Mouse (Mus musculus) embryonic facial prominence, embryonic 13.5 days (tissue): ENCODE data around the gene Tmem121. TPM values are rescaled to one million over a fixed set of nuclear protein-coding genes. Genes with fewer than 3 reads are reported as not detected.
A peak's percentile ranks its signal among the peaks of the same experiment; 100 is the strongest.

ENCODE experiments used
- ATAC-seq: fragments of 200-750 bp; cut with Nextera tagmentation; 2 replicates; pipeline ENCODE4 v1.8.0; 2017; ENCODE audit warnings: low read depth; ENCODE audit not compliant: insufficient number of reproducible peaks, insufficient read depth, low FRiP score, low TSS enrichment
- H3K27ac ChIP-seq: fragments of 300-500 bp; sonication (generic); 2 replicates; pipeline ENCODE4 v1.5.1; 2015; ENCODE audit warnings: moderate library complexity, mild to moderate bottlenecking, inconsistent platforms
- H3K27me3 ChIP-seq: fragments of 300-500 bp; sonication (generic); 2 replicates; pipeline ENCODE4 v1.6.1; 2015; ENCODE audit warnings: mild to moderate bottlenecking, inconsistent platforms
- H3K36me3 ChIP-seq: fragments of 300-500 bp; sonication (generic); 2 replicates; pipeline ENCODE4 v1.6.1; 2015; ENCODE audit warnings: mild to moderate bottlenecking, inconsistent platforms
- H3K4me1 ChIP-seq: fragments of 300-500 bp; sonication (generic); 2 replicates; pipeline ENCODE4 v1.6.1; 2015; ENCODE audit warnings: inconsistent platforms
- H3K4me2 ChIP-seq: fragments of 300-500 bp; sonication (generic); 2 replicates; pipeline ENCODE4 v1.6.1; 2015; ENCODE audit warnings: moderate library complexity, mild to moderate bottlenecking, inconsistent platforms
- H3K4me3 ChIP-seq: fragments of 300-500 bp; sonication (generic); 2 replicates; pipeline ENCODE4 v1.5.1; 2015; ENCODE audit warnings: mild to moderate bottlenecking, inconsistent platforms
- H3K9ac ChIP-seq: fragments of 300-500 bp; sonication (generic); 2 replicates; pipeline ENCODE4 v1.6.1; 2015; ENCODE audit warnings: mild to moderate bottlenecking, inconsistent platforms
- H3K9me3 ChIP-seq: fragments of 300-500 bp; sonication (generic); 2 replicates; pipeline ENCODE4 v1.6.1; 2016; ENCODE audit warnings: inconsistent platforms
- WGBS: fragments of 180-500 bp; shearing (Covaris S2); methylation state at CpG from one replicate; pipeline ENCODE4 v1.1.7; 2015; ENCODE audit warnings: mixed read lengths; 5-methylcytosine and 5-hydroxymethylcytosine counted together
- polyA plus RNA-seq: library from polyadenylated mRNA; unstranded; fragments of >200 nt; fragmentation: Nextera tagmentation; extraction: Ambion mirVana; gene quantifications from 2 replicates; pipeline ENCODE4 v1.2.1, GENCODE M21; 2015

Gene Tmem121
- polyA plus RNA-seq, 1 experiment from 2014 or later, result 16.6 TPM

- Histone ChIP-seq H3K27ac (no peak overlapping the region), H3K9ac (no peak overlapping the region), H3K4me3 (no peak overlapping the region), H3K4me1 (no peaks in the 10 kb centered on the region), H3K4me2 (no peak overlapping the region), H3K27me3 (no peaks in the 10 kb centered on the region), H3K9me3 (no peaks in the 10 kb centered on the region), H3K36me3 (no peaks in the 10 kb centered on the region)
- WGBS, result 94% methylated on average over 4 of the region's 4 CpGs
- ATAC-seq, result 0 out of 2 replicates have a peak, but pooled peaks have one; percentile 48
These were observed 15.6 kb downstream of the Tmem121 start for GRCm38 (mm10) chr12:113201301-113201700.

GRCm38 (mm10) chr12:113202008-113202407, 16.3 kb downstream of the Tmem121 start:
- no peak for ATAC-seq
- H3K4me1 ChIP-seq, result no peaks in the 10 kb centered on the region

GRCm38 (mm10) chr12:113203522-113203921, 17.8 kb downstream of the Tmem121 start:
- no peak for ATAC-seq
- 80% methylated on average over 7 of the region's 7 CpGs for WGBS
- no peak overlapping the region for H3K27ac ChIP-seq
- no peak overlapping the region for H3K4me2 ChIP-seq
- no peak overlapping the region for H3K4me3 ChIP-seq
- H3K36me3 ChIP-seq, result no peaks in the 10 kb centered on the region
- H3K27me3 ChIP-seq, result no peaks in the 10 kb centered on the region
- no peaks in the 10 kb centered on the region for H3K4me1 ChIP-seq
- no peak overlapping the region for H3K9ac ChIP-seq
- H3K9me3 ChIP-seq, result no peaks in the 10 kb centered on the region

More at GRCm38 (mm10) chr12:113202008-113202407, 16.3 kb downstream of the Tmem121 start:
- Histone ChIP-seq H3K36me3 (no peaks in the 10 kb centered on the region), H3K27ac (no peak overlapping the region), H3K4me2 (no peak overlapping the region), H3K27me3 (no peaks in the 10 kb centered on the region), H3K9me3 (no peaks in the 10 kb centered on the region), H3K9ac (no peak overlapping the region), H3K4me3 (no peak overlapping the region)

- Histone ChIP-seq H3K9me3 (no peaks in the 10 kb centered on the region), H3K27me3 (no peaks in the 10 kb centered on the region), H3K4me2 (no peak overlapping the region), H3K36me3 (no peaks in the 10 kb centered on the region), H3K4me3 (no peak overlapping the region), H3K27ac (no peak overlapping the region), H3K9ac (no peak overlapping the region), H3K4me1 (no peaks in the 10 kb centered on the region)
- ATAC-seq, result no peak
- WGBS, result 81% methylated on average over 7 of the region's 7 CpGs
These were observed 19.7 kb downstream of the Tmem121 start for GRCm38 (mm10) chr12:113205251-113205942.

- no peaks in the 10 kb centered on the region for H3K9me3 ChIP-seq
- no peaks in the 10 kb centered on the region for H3K27me3 ChIP-seq
- no peak overlapping the region for H3K9ac ChIP-seq
- 82% methylated on average over 6 of the region's 6 CpGs for WGBS
- no peak for ATAC-seq
- H3K4me3 ChIP-seq, result no peak overlapping the region
- no peak overlapping the region for H3K4me2 ChIP-seq
- H3K36me3 ChIP-seq, result no peaks in the 10 kb centered on the region
- no peaks in the 10 kb centered on the region for H3K4me1 ChIP-seq
- no peak overlapping the region for H3K27ac ChIP-seq
These were observed 22.0 kb downstream of the Tmem121 start for GRCm38 (mm10) chr12:113207737-113208136.

- H3K9me3 ChIP-seq, result no peaks in the 10 kb centered on the region
- H3K27me3 ChIP-seq, result no peaks in the 10 kb centered on the region
- no peak overlapping the region for H3K27ac ChIP-seq
- H3K36me3 ChIP-seq, result no peaks in the 10 kb centered on the region
- H3K9ac ChIP-seq, result no peak overlapping the region
- no peaks in the 10 kb centered on the region for H3K4me1 ChIP-seq
- no peak overlapping the region for H3K4me2 ChIP-seq
- no peak overlapping the region for H3K4me3 ChIP-seq
- ATAC-seq, result no peak
- WGBS, result 89% methylated on average over 17 of the region's 17 CpGs
These were observed 25.1 kb downstream of the Tmem121 start for GRCm38 (mm10) chr12:113210586-113211378.

GRCm38 (mm10) chr12:113211772-113212171, 26.0 kb downstream of the Tmem121 start:
- Histone ChIP-seq H3K4me2 (no peak overlapping the region), H3K27ac (no peak overlapping the region), H3K27me3 (no peaks in the 10 kb centered on the region), H3K4me1 (no peaks in the 10 kb centered on the region), H3K9me3 (no peaks in the 10 kb centered on the region), H3K4me3 (no peak overlapping the region), H3K36me3 (no peaks in the 10 kb centered on the region), H3K9ac (no peak overlapping the region)
- WGBS, result 77% methylated on average over 5 of the region's 5 CpGs
- ATAC-seq, result no peak

GRCm38 (mm10) chr12:113212326-113212924, 26.7 kb downstream of the Tmem121 start:
- Histone ChIP-seq H3K4me2 (no peak overlapping the region), H3K27ac (no peak overlapping the region), H3K27me3 (no peaks in the 10 kb centered on the region), H3K36me3 (no peaks in the 10 kb centered on the region), H3K9ac (no peak overlapping the region), H3K4me3 (no peak overlapping the region), H3K9me3 (no peaks in the 10 kb centered on the region), H3K4me1 (no peaks in the 10 kb centered on the region)
- ATAC-seq, result no peak
- 90% methylated on average over 10 of the region's 10 CpGs for WGBS

- ATAC-seq, result no peak
- Histone ChIP-seq H3K4me2 (no peak overlapping the region), H3K36me3 (no peaks in the 10 kb centered on the region), H3K4me1 (no peaks in the 10 kb centered on the region), H3K27me3 (no peaks in the 10 kb centered on the region), H3K4me3 (no peak overlapping the region), H3K9me3 (no peaks in the 10 kb centered on the region), H3K9ac (no peak overlapping the region), H3K27ac (no peak overlapping the region)
- 61% methylated on average over 2 of the region's 2 CpGs for WGBS
These were observed 27.5 kb downstream of the Tmem121 start for GRCm38 (mm10) chr12:113213226-113213625.

- Histone ChIP-seq H3K36me3 (no peaks in the 10 kb centered on the region), H3K27me3 (no peaks in the 10 kb centered on the region), H3K27ac (no peak overlapping the region), H3K9me3 (no peaks in the 10 kb centered on the region), H3K4me1 (no peaks in the 10 kb centered on the region), H3K4me2 (no peak overlapping the region), H3K4me3 (no peak overlapping the region), H3K9ac (no peak overlapping the region)
- 85% methylated on average over 25 of the region's 25 CpGs for WGBS
- ATAC-seq, result no peak
These were observed 28.5 kb downstream of the Tmem121 start for GRCm38 (mm10) chr12:113214072-113214808.

- no peaks in the 10 kb centered on the region for H3K4me1 ChIP-seq
- H3K9ac ChIP-seq, result no peak overlapping the region
- no peak overlapping the region for H3K4me3 ChIP-seq
- H3K4me2 ChIP-seq, result no peak overlapping the region
- WGBS, result 86% methylated on average over 16 of the region's 16 CpGs
- H3K27ac ChIP-seq, result no peak overlapping the region
- H3K9me3 ChIP-seq, result no peaks in the 10 kb centered on the region
- no peak for ATAC-seq
- no peaks in the 10 kb centered on the region for H3K27me3 ChIP-seq
- H3K36me3 ChIP-seq, result no peaks in the 10 kb centered on the region
These were observed 29.4 kb downstream of the Tmem121 start for GRCm38 (mm10) chr12:113214972-113215666.
